Mouse (Mus musculus): ENCODE measurements at regions not wholly inside any gene's neighbourhood (a gene's known extent, or its start where the extent isn't known, plus 50 kb on each side); places are given as distances from the start of the nearest gene placed in this dataset.

GRCm38 (mm10) chr3:47316356-47317028 is 868.5 kb upstream of the Pabpc4l start:
- TF ChIP-seq CTCF (IDR thresholded peaks at IDR 0.05; ENCODE audit: borderline replicate concordance, extremely low read depth, insufficient read depth, insufficient read length) (no peak), POLR2A (IDR thresholded peaks at IDR 0.05; ENCODE audit: borderline replicate concordance, extremely low read depth, insufficient read depth, insufficient read length, poor library complexity, severe bottlenecking) (no peak)
